Mouse (Mus musculus): ENCODE data around the gene Olfr149. TPM values are rescaled to one million over a fixed set of nuclear protein-coding genes. Genes with fewer than 3 reads are reported as not detected.

Olfr149 gene
- polyA plus RNA-seq, 1 experiment from 2014 or later: 0.11 TPM

DNA sequence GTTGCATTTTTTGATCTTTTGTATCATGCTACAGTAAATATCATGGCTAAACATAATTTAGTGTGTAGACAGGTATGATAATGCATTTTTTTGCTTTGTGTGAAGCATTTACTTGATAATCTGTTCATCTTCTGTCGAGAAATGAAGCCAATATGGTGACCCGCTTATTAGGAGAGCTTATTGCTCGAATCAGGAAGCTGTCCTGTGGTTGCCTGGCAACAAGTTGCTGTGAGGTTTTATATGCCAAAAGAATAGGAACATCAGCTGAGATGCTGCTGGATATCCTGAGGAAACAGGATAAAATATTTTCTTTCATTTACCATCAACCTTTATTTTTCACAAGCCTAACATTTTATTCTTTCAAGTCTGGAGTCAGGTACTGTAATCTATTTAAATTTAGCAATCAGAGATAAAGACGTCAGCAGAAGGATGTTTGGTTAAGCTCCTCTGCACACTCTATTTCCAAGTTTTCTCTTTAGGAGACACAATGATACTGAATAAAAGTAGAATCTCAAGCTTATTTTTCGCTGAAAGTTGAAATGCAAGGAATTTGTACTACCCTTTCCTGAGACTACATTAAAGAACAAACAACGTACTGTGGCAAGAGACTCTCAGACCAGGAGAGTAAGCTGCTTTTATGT, 52.0 kb downstream of the Olfr149 start:
- no peaks in the 10 kb centered on the region for H3K27me3 ChIP-seq
- ATAC-seq (ENCODE audit: low FRiP score, low read depth): no peak
- no peak overlapping the region for H3K9ac ChIP-seq (replicated peaks)
- no peaks in the 10 kb centered on the region for H3K4me1 ChIP-seq
- no peak overlapping the region for H3K4me3 ChIP-seq
- no peak overlapping the region for H3K27ac ChIP-seq (replicated peaks)
- no peaks in the 10 kb centered on the region for H3K9me3 ChIP-seq
- H3K4me2 ChIP-seq (replicated peaks): no peak overlapping the region
- 66% methylated on average over 6 of the region's 6 CpGs for WGBS
- H3K36me3 ChIP-seq: no peaks in the 10 kb centered on the region

Other genes with a start within 250 kb of the Olfr149 start
- not detected in 2 replicates for gene Olfr955, start 235.2 kb downstream of the Olfr149 start, polyA plus RNA-seq (2016; fragmentation: Nextera tagmentation; extraction: Ambion mirVana)
- gene Olfr44, start 213.1 kb downstream of the Olfr149 start, polyA plus RNA-seq (2016; fragmentation: Nextera tagmentation; extraction: Ambion mirVana): not detected in 2 replicates
- not detected in 2 replicates for gene Olfr957, start 191.3 kb downstream of the Olfr149 start, polyA plus RNA-seq (2016; fragmentation: Nextera tagmentation; extraction: Ambion mirVana)
- not detected in 2 replicates for gene Olfr958, start 153.1 kb downstream of the Olfr149 start, polyA plus RNA-seq (2016; fragmentation: Nextera tagmentation; extraction: Ambion mirVana)
- gene Olfr959, start 131.5 kb downstream of the Olfr149 start, polyA plus RNA-seq (2016; fragmentation: Nextera tagmentation; extraction: Ambion mirVana): not detected in 2 replicates
- gene AW551984, start 102.7 kb downstream of the Olfr149 start, polyA plus RNA-seq (2016; fragmentation: Nextera tagmentation; extraction: Ambion mirVana): 23.2 and 23.6 TPM in 2 replicates
- gene Olfr148, start 96.5 kb downstream of the Olfr149 start, polyA plus RNA-seq (2016; fragmentation: Nextera tagmentation; extraction: Ambion mirVana): not detected in 2 replicates
- not detected in 2 replicates for gene Olfr960, start 85.7 kb downstream of the Olfr149 start, polyA plus RNA-seq (2016; fragmentation: Nextera tagmentation; extraction: Ambion mirVana)
- not detected in 2 replicates for gene Olfr961, start 62.0 kb downstream of the Olfr149 start, polyA plus RNA-seq (2016; fragmentation: Nextera tagmentation; extraction: Ambion mirVana)
- not detected in 2 replicates for gene Olfr963, start 39.9 kb downstream of the Olfr149 start, polyA plus RNA-seq (2016; fragmentation: Nextera tagmentation; extraction: Ambion mirVana)
- gene Olfr965, start 4.2 kb upstream of the Olfr149 start, polyA plus RNA-seq (2016; fragmentation: Nextera tagmentation; extraction: Ambion mirVana): not detected in 2 replicates
- gene Olfr150, start 23.9 kb upstream of the Olfr149 start, polyA plus RNA-seq (2016; fragmentation: Nextera tagmentation; extraction: Ambion mirVana): not detected in 2 replicates
- not detected in 2 replicates for gene Olfr967, start 39.1 kb upstream of the Olfr149 start, polyA plus RNA-seq (2016; fragmentation: Nextera tagmentation; extraction: Ambion mirVana)
- not detected in 2 replicates for gene Olfr968, start 76.1 kb upstream of the Olfr149 start, polyA plus RNA-seq (2016; fragmentation: Nextera tagmentation; extraction: Ambion mirVana)
- not detected in 2 replicates for gene Olfr969, start 83.8 kb upstream of the Olfr149 start, polyA plus RNA-seq (2016; fragmentation: Nextera tagmentation; extraction: Ambion mirVana)
- gene Olfr970, start 101.7 kb upstream of the Olfr149 start, polyA plus RNA-seq (2016; fragmentation: Nextera tagmentation; extraction: Ambion mirVana): not detected in 2 replicates
- not detected in 2 replicates for gene Olfr971, start 129.8 kb upstream of the Olfr149 start, polyA plus RNA-seq (2016; fragmentation: Nextera tagmentation; extraction: Ambion mirVana)
- gene Olfr972, start 159.3 kb upstream of the Olfr149 start, polyA plus RNA-seq (2016; fragmentation: Nextera tagmentation; extraction: Ambion mirVana): not detected in 2 replicates
- gene Olfr229, start 200.2 kb upstream of the Olfr149 start, polyA plus RNA-seq (2016; fragmentation: Nextera tagmentation; extraction: Ambion mirVana): not detected in 2 replicates
- not detected in 2 replicates for gene Olfr974, start 230.4 kb upstream of the Olfr149 start, polyA plus RNA-seq (2016; fragmentation: Nextera tagmentation; extraction: Ambion mirVana)
- gene Olfr975, start 244.9 kb upstream of the Olfr149 start, polyA plus RNA-seq (2016; fragmentation: Nextera tagmentation; extraction: Ambion mirVana): not detected in 2 replicates